Mouse (Mus musculus) CH12.LX (cell line): ENCODE data around the gene Ica1. TPM values are rescaled to one million over a fixed set of nuclear protein-coding genes. Genes with fewer than 3 reads are reported as not detected.

Source experiments
- DNase-seq: peaks from one replicate; pipeline ENCODE4 v3.0.0-alpha.2; 2013; ENCODE audit errors: extremely low read depth
- H3K27ac ChIP-seq: 2 replicates; pipeline ENCODE4 v1.5.1; 2012; ENCODE audit warnings: low read depth, mild to moderate bottlenecking, control low read depth, moderate library complexity; ENCODE audit not compliant: insufficient read depth
- H3K27me3 ChIP-seq: replicated peaks from 2 replicates; pipeline ENCODE3; 2012; ENCODE audit warnings: inconsistent platforms
- H3K36me3 ChIP-seq, 2 experiments: replicated peaks in 1 of 2; 2 replicates each; pipeline versions ENCODE3 to v1.6.1; 2012; ENCODE audit warnings: inconsistent platforms in 1 of 2, low read length in 1 of 2, mild to moderate bottlenecking in 1 of 2, mixed read lengths in 1 of 2, moderate library complexity in 1 of 2; ENCODE audit not compliant: control insufficient read depth in 1 of 2, insufficient read depth in 1 of 2
- H3K4me1 ChIP-seq, 2 experiments: 2 replicates each; pipeline ENCODE4 v1.6.1; 2012; ENCODE audit warnings: inconsistent platforms in 1 of 2, moderate library complexity in 1 of 2; ENCODE audit not compliant: insufficient read depth in 2 of 2, control insufficient read depth in 1 of 2
- H3K4me2 ChIP-seq: 2 replicates; pipeline ENCODE4 v1.6.1; 2012; ENCODE audit warnings: low read depth, mild to moderate bottlenecking, control low read depth; ENCODE audit not compliant: poor library complexity, insufficient read depth, severe bottlenecking
- H3K4me3 ChIP-seq, 3 experiments: fragments of 150-350 bp in 1 of 3; sonication (generic) in 1 of 3; replicated peaks in 1 of 3; 2 replicates each; pipeline versions ENCODE3 to v1.5.1; 2011 to 2012; ENCODE audit warnings: low read depth in 2 of 3, low read length in 2 of 3, mild to moderate bottlenecking in 2 of 3, moderate library complexity in 2 of 3, control low read depth in 1 of 3, improper control_type of control experiment in 1 of 3, inconsistent platforms in 1 of 3, mixed read lengths in 1 of 3; ENCODE audit not compliant: poor library complexity in 1 of 3
- H3K79me2 ChIP-seq: replicated peaks from 2 replicates; pipeline ENCODE4 v1.6.1; 2012; ENCODE audit warnings: mild to moderate bottlenecking, moderate library complexity; ENCODE audit not compliant: control insufficient read depth, poor library complexity, insufficient read depth, severe bottlenecking; ENCODE audit errors: extremely low read depth
- H3K9ac ChIP-seq: 2 replicates; pipeline ENCODE4 v1.6.1; 2012; ENCODE audit warnings: low read depth, mild to moderate bottlenecking, control low read depth, moderate library complexity; ENCODE audit not compliant: insufficient read depth
- H3K9me3 ChIP-seq: replicated peaks from 2 replicates; pipeline ENCODE3; 2012; ENCODE audit warnings: low read length, inconsistent platforms, mixed read lengths
- BHLHE40 ChIP-seq: IDR thresholded peaks from 2 replicates; pipeline ENCODE4 v1.6.1; 2011; ENCODE audit warnings: mild to moderate bottlenecking, low read depth, low read length, improper control_type of control experiment
- CHD1 ChIP-seq: IDR thresholded peaks from 2 replicates; pipeline ENCODE4 v1.6.1; 2012; ENCODE audit warnings: low read depth, low read length, improper control_type of control experiment, inconsistent platforms
- CTCF ChIP-seq, 2 experiments: IDR thresholded peaks in 1 of 2; conservative IDR thresholded peaks in 1 of 2; 2 replicates each; pipeline ENCODE4 v1.5.1; 2011 to 2012; ENCODE audit warnings: low read depth in 2 of 2, low read length in 2 of 2, improper control_type of control experiment in 1 of 2, inconsistent platforms in 1 of 2, mild to moderate bottlenecking in 1 of 2, moderate library complexity in 1 of 2
- ELF1 ChIP-seq: IDR thresholded peaks from 2 replicates; pipeline ENCODE4 v1.6.1; 2014; ENCODE audit warnings: low read depth, mild to moderate bottlenecking, inconsistent platforms, low read length, improper control_type of control experiment
- EP300 ChIP-seq: IDR thresholded peaks from 2 replicates; pipeline ENCODE4 v1.6.1; 2011; ENCODE audit warnings: low read length, improper control_type of control experiment
- ETS1 ChIP-seq: conservative IDR thresholded peaks from 2 replicates; pipeline ENCODE4 v1.6.1; 2012; ENCODE audit warnings: low read depth, mild to moderate bottlenecking, inconsistent platforms, low read length, improper control_type of control experiment, moderate library complexity
- HCFC1 ChIP-seq: IDR thresholded peaks from 2 replicates; pipeline ENCODE4 v1.6.1; 2012; ENCODE audit warnings: low read depth, mild to moderate bottlenecking, inconsistent platforms, low read length, improper control_type of control experiment
- JUN ChIP-seq: IDR thresholded peaks from 2 replicates; pipeline ENCODE4 v1.6.1; 2011; ENCODE audit warnings: low read depth, mild to moderate bottlenecking, low read length, improper control_type of control experiment, moderate library complexity; ENCODE audit not compliant: insufficient read depth
- JUND ChIP-seq: conservative IDR thresholded peaks from 2 replicates; pipeline ENCODE4 v1.6.1; 2011; ENCODE audit warnings: low read depth, low read length, improper control_type of control experiment
- MAX ChIP-seq: IDR thresholded peaks from 2 replicates; pipeline ENCODE4 v1.6.1; 2011; ENCODE audit warnings: low read length, improper control_type of control experiment
- MAZ ChIP-seq: IDR thresholded peaks from 2 replicates; pipeline ENCODE4 v1.6.1; 2012; ENCODE audit warnings: low read depth, mild to moderate bottlenecking, inconsistent platforms, low read length, improper control_type of control experiment, moderate library complexity
- MEF2A ChIP-seq: IDR thresholded peaks from 2 replicates; pipeline ENCODE4 v1.6.1; 2014; ENCODE audit warnings: low read depth, mild to moderate bottlenecking, inconsistent platforms, low read length, improper control_type of control experiment, borderline replicate concordance
- NRF1 ChIP-seq: IDR thresholded peaks from 2 replicates; pipeline ENCODE4 v1.6.1; 2014; ENCODE audit warnings: low read depth, mild to moderate bottlenecking, inconsistent platforms, low read length, improper control_type of control experiment, moderate library complexity
- POLR2A ChIP-seq: IDR thresholded peaks from 2 replicates; pipeline ENCODE4 v1.6.1; 2011; ENCODE audit warnings: low read depth, mild to moderate bottlenecking, improper control_type of control experiment, low read length
- TBP ChIP-seq: conservative IDR thresholded peaks from 2 replicates; pipeline ENCODE4 v1.6.1; 2011; ENCODE audit warnings: low read depth, low read length, improper control_type of control experiment
- UBTF ChIP-seq: IDR thresholded peaks from 2 replicates; pipeline ENCODE4 v1.6.1; 2012; ENCODE audit warnings: low read depth, mild to moderate bottlenecking, inconsistent platforms, low read length, improper control_type of control experiment, moderate library complexity
- ZC3H11A ChIP-seq: IDR thresholded peaks from 2 replicates; pipeline ENCODE4 v1.6.1; 2012; ENCODE audit warnings: low read depth, mild to moderate bottlenecking, inconsistent platforms, low read length, improper control_type of control experiment
- ZNF384 ChIP-seq: IDR thresholded peaks from 2 replicates; pipeline ENCODE4 v1.6.1; 2012; ENCODE audit warnings: low read depth, low read length, improper control_type of control experiment, inconsistent platforms
- dilution Hi-C: fragments of 300-500 bp; cut with MboI; formaldehyde crosslinking; loops from 2 replicates; pipeline ENCODE4 v1.14.3; 2020; ENCODE audit warnings: low sequenced_read_pairs; ENCODE audit not compliant: extremely low pct_unique_long_range_greater_than_20kb, extremely low pct_ligation_motif_present
- in situ Hi-C: fragments of 300-500 bp; cut with MboI; formaldehyde crosslinking; loops from 3 replicates; pipeline ENCODE4 v1.14.3; 2019; ENCODE audit warnings: low sequenced_read_pairs, low pct_ligation_motif_present, low pct_unique_long_range_greater_than_20kb, mixed read lengths
- polyA plus RNA-seq: library from polyadenylated mRNA; unstranded; fragments of >175 nt; gene quantifications from 2 replicates; pipeline ENCODE4 v1.2.1, GENCODE M21; 2012; ENCODE audit warnings: low read depth; ENCODE audit not compliant: insufficient read length
- total RNA-seq, 2 experiments: library from RNA; depleted of rRNA; stranded (reverse); fragments of 300-350 nt in 1 of 2; fragments of >200 nt in 1 of 2; gene quantifications; 2 replicates each; pipeline ENCODE4 v1.2.3; 2012 to 2014

Gene Ica1
- 0.29 and 0.59 TPM in 2 replicates for total RNA-seq (2012; rRNA removed)
- 0.14 TPM in 1 of 2 replicates, not detected in the other for total RNA-seq (2014; rRNA removed)
- polyA plus RNA-seq = 0.56 TPM in 1 of 2 replicates, not detected in the other

DNA sequence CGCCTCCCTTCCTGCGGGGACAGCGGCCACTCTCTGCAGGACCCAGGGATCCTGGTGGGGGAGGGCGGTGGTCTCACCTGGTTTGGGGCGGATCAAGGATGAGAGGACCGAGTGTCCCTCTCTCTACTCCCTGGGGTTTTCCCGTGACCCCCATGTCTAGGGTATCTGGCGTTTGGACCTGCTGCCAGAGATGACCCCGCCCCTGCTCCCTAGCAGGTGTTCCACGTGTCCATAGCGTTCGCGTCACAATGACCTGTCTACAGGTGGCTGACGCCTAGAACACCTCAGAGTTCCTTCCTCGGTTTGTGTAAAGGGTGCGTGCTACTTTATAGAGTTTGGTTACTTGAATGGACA, at the start of gene Ica1:
Gene Ica1, minus strand, starts transcription at position 193 of the 354 bp plus-strand sequence.
- Histone ChIP-seq H3K9me3 (no peaks in the 10 kb centered on the region), H3K27me3 (no peaks in the 10 kb centered on the region), H3K79me2 (no peaks in the 10 kb centered on the region), H3K36me3 (no peaks in the 10 kb centered on the region), H3K27ac (no peak within 1 kb of the TSS), H3K4me3 (no peak within 1 kb of the TSS), H3K4me2 (no peak within 1 kb of the TSS), H3K9ac (no peak within 1 kb of the TSS), H3K4me1 (no peaks in the 10 kb centered on the region)
- TF ChIP-seq JUN (no peak), JUND (no peak), MEF2A (no peak), ELF1 (no peak), BHLHE40 (no peak), UBTF (no peak), NRF1 (no peak), CTCF (conservative IDR thresholded peaks at IDR 0.05 in 1 of 2, IDR thresholded peaks at IDR 0.05 in 1 of 2; ENCODE audit: low read depth in 2 of 2, low read length in 2 of 2) (no peak), HCFC1 (no peak), MAZ (no peak), ZC3H11A (no peak), POLR2A (no peak), ETS1 (no peak), MAX (no peak), CHD1 (no peak), TBP (no peak)
- dilution Hi-C loops = no loop called here
- in situ Hi-C loops = no loop called here
- DNase-seq = no peak

DNA sequence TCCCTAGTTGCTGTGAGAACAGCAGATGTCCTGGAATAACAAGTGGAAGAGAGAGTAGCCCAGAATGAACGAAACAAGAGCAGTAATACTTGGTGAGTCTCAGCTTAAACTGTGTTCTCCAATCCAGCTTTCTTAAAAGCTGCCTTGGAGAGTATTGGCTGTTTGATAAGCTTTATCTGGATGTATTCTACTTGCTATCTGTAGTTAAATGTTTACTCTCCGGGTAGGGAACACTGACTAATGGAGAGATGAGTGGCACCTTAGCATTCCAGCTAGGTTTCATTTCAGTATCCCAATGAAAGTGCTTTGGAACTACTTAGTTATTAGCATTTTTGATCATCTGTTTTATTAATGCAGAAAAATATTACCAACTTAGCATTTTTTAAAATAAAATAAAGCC, 41.6 kb upstream of the Ica1 start:
- in situ Hi-C loops (no loop called here), dilution Hi-C loops (no loop called here)
- Histone ChIP-seq H3K9me3 (no peaks in the 10 kb centered on the region), H3K79me2 (no peaks in the 10 kb centered on the region), H3K36me3 (no peaks in the 10 kb centered on the region), H3K9ac (no peak overlapping the region), H3K4me3 (no peak overlapping the region), H3K27ac (no peak overlapping the region), H3K4me2 (no peak overlapping the region), H3K27me3 (no peaks in the 10 kb centered on the region), H3K4me1 (no peaks in the 10 kb centered on the region)
- TF ChIP-seq ELF1 = no peak
- TF ChIP-seq MEF2A = no peak
- no peak for TF ChIP-seq ZNF384
- TF ChIP-seq EP300 = no peak
- DNase-seq = no peak
